Mouse (Mus musculus) erythroblast, embryonic 14.5 days (primary cell): ENCODE results near the gene Notch1. TPM values are rescaled to one million over a fixed set of nuclear protein-coding genes. Genes with fewer than 3 reads are reported as not detected.

Experiments used
- H3K27me3 ChIP-seq: 2 replicates; pipeline ENCODE4 v1.6.1; 2012; ENCODE audit warnings: inconsistent platforms; ENCODE audit not compliant: control insufficient read depth
- H3K36me3 ChIP-seq: 2 replicates; pipeline ENCODE4 v1.6.1; 2012; ENCODE audit warnings: mild to moderate bottlenecking, inconsistent platforms; ENCODE audit not compliant: control insufficient read depth
- H3K4me1 ChIP-seq: 2 replicates; pipeline ENCODE4 v1.6.1; 2012; ENCODE audit warnings: inconsistent platforms; ENCODE audit not compliant: control insufficient read depth
- H3K4me3 ChIP-seq: replicated peaks from 2 replicates; pipeline ENCODE3; 2012; ENCODE audit warnings: moderate library complexity, mild to moderate bottlenecking, inconsistent platforms
- H3K9me3 ChIP-seq: 2 replicates; pipeline ENCODE4 v1.6.1; 2012; ENCODE audit warnings: low read length, inconsistent platforms, mixed read lengths; ENCODE audit not compliant: control insufficient read depth
- GATA1 ChIP-seq: IDR thresholded peaks from 2 replicates; pipeline ENCODE4 v1.6.1; 2012; ENCODE audit warnings: low read length, inconsistent platforms, mixed read lengths
- TAL1 ChIP-seq: IDR thresholded peaks from 3 replicates; pipeline ENCODE4 v1.6.1; 2012; ENCODE audit warnings: low read length, inconsistent platforms, mixed read lengths
- polyA plus RNA-seq: library from polyadenylated mRNA; stranded (reverse); fragments of >175 nt; gene quantifications from 2 replicates; pipeline ENCODE4 v1.2.3, GENCODE M21; 2012

The Notch1 gene
- polyA plus RNA-seq, 1 experiment: 0.41 TPM

DNA sequence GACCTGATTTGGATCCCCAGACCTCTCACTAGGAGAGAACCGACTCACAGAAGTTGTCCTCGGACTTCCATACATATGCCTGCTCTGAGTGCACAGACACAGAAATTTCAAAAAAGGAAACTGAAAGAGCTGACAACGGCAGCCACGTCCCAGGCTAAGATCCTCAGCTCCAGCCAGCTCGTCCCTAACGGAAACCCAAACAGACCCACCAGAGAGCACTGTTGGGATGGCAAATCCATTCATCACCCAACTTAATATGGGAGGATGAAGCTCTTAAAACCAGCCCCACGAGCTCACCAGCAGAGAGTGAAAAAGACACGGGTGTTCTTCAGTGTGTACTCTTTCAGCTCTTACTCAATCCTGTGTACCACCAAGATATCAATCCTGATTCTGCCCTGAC lies 17.8 kb downstream of the Notch1 start:
- H3K36me3 ChIP-seq: no peaks in the 10 kb centered on the region
- no peaks in the 10 kb centered on the region for H3K9me3 ChIP-seq
- H3K27me3 ChIP-seq: peaks cover 38% of the 10 kb centered on the region
- H3K4me1 ChIP-seq: peaks cover 7% of the 10 kb centered on the region
- TF ChIP-seq GATA1 (no peak), TAL1 (no peak)
- no peak overlapping the region for H3K4me3 ChIP-seq

DNA sequence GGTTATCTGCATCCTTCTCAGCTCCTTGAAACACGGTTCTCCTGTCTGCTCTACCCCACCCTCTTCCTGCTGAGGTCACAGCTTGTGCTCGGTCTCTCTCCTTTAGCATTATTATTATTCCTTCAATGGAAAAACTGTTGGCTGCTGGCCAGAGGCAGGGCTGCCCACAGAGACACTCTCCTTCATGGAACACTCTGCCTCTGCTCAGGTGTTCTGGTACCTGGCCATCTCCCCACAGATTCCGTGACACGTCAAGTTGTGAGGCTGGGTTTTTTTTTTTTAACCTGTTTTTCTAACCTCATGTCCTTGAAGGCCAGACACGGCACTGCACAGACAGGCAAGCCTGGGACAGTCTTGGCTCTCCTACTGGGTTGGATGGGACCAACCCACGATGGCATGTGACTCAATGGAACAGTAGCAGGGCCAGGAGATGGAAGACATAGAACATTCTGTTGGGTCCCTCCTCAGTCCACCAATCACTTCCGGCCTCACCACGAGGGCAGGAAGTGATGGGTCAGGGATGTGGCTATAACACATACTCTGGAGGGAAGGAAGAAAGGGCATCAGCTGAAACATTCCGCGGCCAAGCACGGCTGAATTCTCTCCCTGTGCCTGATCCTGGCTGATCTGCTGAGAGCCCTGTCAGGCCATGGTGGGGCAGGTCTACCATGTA lies 18.5 kb downstream of the Notch1 start:
- H3K36me3 ChIP-seq: no peaks in the 10 kb centered on the region
- no peaks in the 10 kb centered on the region for H3K9me3 ChIP-seq
- no peak overlapping the region for H3K4me3 ChIP-seq
- peaks cover 31% of the 10 kb centered on the region for H3K27me3 ChIP-seq
- H3K4me1 ChIP-seq: peaks cover 3% of the 10 kb centered on the region; the same call in 1 of the 2 replicates
- TF ChIP-seq GATA1 (no peak), TAL1 (no peak)

DNA sequence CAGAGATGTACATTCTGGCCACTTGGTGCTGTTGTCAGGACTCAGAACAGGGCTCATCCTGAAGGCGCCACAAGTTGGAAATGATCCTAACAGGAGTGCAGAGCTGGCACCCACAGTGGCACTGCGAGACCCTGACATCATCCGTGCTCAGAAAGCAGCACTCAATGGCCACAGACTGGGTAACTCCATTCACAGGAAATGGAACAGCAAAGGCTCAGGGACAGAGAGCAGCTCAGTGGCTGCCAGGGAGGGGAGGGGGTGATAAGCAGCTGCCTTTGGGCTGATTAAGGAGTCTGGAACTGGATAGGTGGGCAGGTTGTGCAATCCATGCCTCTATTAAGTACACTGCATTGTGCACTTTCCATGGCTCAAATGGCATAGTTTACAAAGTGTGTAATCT lies 20.0 kb downstream of the Notch1 start:
- Histone ChIP-seq H3K36me3 (no peaks in the 10 kb centered on the region), H3K27me3 (peaks cover 16% of the 10 kb centered on the region), H3K4me3 (no peak overlapping the region), H3K4me1 (peaks cover 3% of the 10 kb centered on the region; the same call in 1 of the 2 replicates), H3K9me3 (no peaks in the 10 kb centered on the region)
- TF ChIP-seq TAL1: no peak

DNA sequence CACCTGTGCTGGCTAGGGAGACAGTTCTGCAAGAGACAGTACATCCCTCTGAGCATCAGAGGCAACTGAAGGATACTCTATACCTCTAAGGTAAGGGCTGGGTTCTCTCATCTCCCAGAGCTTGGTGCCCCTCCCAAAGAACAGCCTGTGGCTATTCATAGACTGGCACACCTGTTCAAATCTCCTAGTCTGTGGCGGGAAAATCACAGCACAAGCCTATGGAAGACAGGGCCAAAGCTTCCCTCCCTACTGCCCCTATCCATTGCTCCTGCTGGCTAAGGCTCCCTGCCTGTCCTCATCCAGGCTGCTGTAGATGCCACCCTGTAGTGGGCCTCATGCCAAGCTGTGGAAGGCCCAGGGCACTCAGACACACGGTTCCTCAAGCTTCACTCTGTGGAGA lies 20.8 kb downstream of the Notch1 start:
- TF ChIP-seq TAL1: no peak
- no peak for TF ChIP-seq GATA1
- no peaks in the 10 kb centered on the region for H3K9me3 ChIP-seq
- H3K4me1 ChIP-seq: peaks cover 3% of the 10 kb centered on the region; the same call in 1 of the 2 replicates
- H3K27me3 ChIP-seq: peaks cover 8% of the 10 kb centered on the region
- H3K4me3 ChIP-seq: no peak overlapping the region
- no peaks in the 10 kb centered on the region for H3K36me3 ChIP-seq

GRCm38 (mm10) chr2:26494991-26495390 lies 21.5 kb downstream of the Notch1 start:
- H3K36me3 ChIP-seq: no peaks in the 10 kb centered on the region
- TF ChIP-seq GATA1 (no peak), TAL1 (no peak)
- H3K27me3 ChIP-seq: peaks cover 4% of the 10 kb centered on the region; the same call in 1 of the 2 replicates
- H3K4me1 ChIP-seq: peaks cover 3% of the 10 kb centered on the region; the same call in 1 of the 2 replicates
- no peak overlapping the region for H3K4me3 ChIP-seq
- H3K9me3 ChIP-seq: no peaks in the 10 kb centered on the region

GRCm38 (mm10) chr2:26494396-26494795 lies 22.1 kb downstream of the Notch1 start:
- Histone ChIP-seq H3K27me3 (peaks cover 4% of the 10 kb centered on the region; the same call in 1 of the 2 replicates), H3K4me1 (peaks cover 3% of the 10 kb centered on the region; the same call in 1 of the 2 replicates), H3K9me3 (no peaks in the 10 kb centered on the region), H3K36me3 (no peaks in the 10 kb centered on the region), H3K4me3 (no peak overlapping the region)
- TF ChIP-seq TAL1 (no peak), GATA1 (no peak)

- TF ChIP-seq GATA1 (no peak), TAL1 (no peak)
- H3K9me3 ChIP-seq: no peaks in the 10 kb centered on the region
- H3K4me1 ChIP-seq: peaks cover 3% of the 10 kb centered on the region; the same call in 1 of the 2 replicates
- peaks cover 1% of the 10 kb centered on the region; the same call in 1 of the 2 replicates for H3K27me3 ChIP-seq
- H3K4me3 ChIP-seq: no peak overlapping the region
- H3K36me3 ChIP-seq: no peaks in the 10 kb centered on the region
Measured at GRCm38 (mm10) chr2:26493021-26493781, 23.3 kb downstream of the Notch1 start.

- H3K4me1 ChIP-seq: no peaks in the 10 kb centered on the region
- H3K9me3 ChIP-seq: no peaks in the 10 kb centered on the region
- H3K27me3 ChIP-seq: no peaks in the 10 kb centered on the region
Measured at GRCm38 (mm10) chr2:26490760-26491301, 25.6 kb downstream of the Notch1 start.

DNA sequence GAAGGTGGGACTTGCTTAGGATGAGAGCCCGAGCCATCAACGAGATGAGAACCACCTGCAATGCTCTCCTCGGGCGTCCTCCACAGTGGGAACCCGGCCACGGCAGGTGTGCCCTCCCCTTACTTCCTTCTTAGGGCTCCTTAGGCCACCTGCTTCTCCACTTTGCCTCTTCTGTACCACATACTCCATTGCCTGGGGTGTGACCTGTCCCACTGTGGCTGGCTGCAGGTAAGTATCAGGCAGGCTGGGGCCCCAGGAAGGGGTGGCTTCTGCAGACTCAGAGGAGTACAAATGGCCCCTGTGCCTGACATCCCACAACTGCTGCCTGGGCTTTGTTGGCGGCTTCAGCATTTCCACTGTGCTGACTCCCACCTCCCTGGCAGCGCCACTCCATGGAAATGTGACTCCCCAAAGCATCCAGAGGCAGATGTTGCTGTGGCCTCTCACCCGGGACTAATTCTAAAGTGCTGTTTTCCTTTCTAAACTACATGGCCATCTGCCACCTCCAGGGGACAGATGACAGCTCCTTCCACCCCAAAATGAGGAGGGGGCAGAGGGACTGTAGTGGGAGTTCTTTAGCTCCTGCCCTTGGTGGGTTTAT lies 27.8 kb downstream of the Notch1 start:
- H3K9me3 ChIP-seq: no peaks in the 10 kb centered on the region
- TF ChIP-seq GATA1: no peak
- no peak for TF ChIP-seq TAL1
- H3K4me3 ChIP-seq: no peak overlapping the region
- H3K36me3 ChIP-seq: peaks cover 3% of the 10 kb centered on the region; the same call in 1 of the 2 replicates
- H3K27me3 ChIP-seq: no peaks in the 10 kb centered on the region
- no peaks in the 10 kb centered on the region; the same call in 1 of the 2 replicates for H3K4me1 ChIP-seq

More at GRCm38 (mm10) chr2:26490760-26491301, 25.6 kb downstream of the Notch1 start:
- no peak for TF ChIP-seq TAL1
- no peak for TF ChIP-seq GATA1
- Histone ChIP-seq H3K4me3 (no peak overlapping the region), H3K36me3 (no peaks in the 10 kb centered on the region)
